Mouse (Mus musculus) hindbrain, embryonic 12.5 days (tissue): ENCODE results near the gene Nelfb. TPM values are rescaled to one million over a fixed set of nuclear protein-coding genes. Genes with fewer than 3 reads are reported as not detected.

Source experiments
- ATAC-seq: fragments of 200-750 bp; cut with Nextera tagmentation; 2 replicates; pipeline ENCODE4 v1.8.0; 2017; ENCODE audit warnings: moderate TSS enrichment; ENCODE audit not compliant: low FRiP score
- H3K27ac ChIP-seq: fragments of 300-500 bp; sonication (generic); 2 replicates; pipeline ENCODE4 v1.5.1; 2016; ENCODE audit warnings: mild to moderate bottlenecking
- H3K27me3 ChIP-seq: fragments of 300-500 bp; sonication (generic); 2 replicates; pipeline ENCODE4 v1.6.1; 2016; ENCODE audit warnings: mild to moderate bottlenecking
- H3K36me3 ChIP-seq: fragments of 300-500 bp; sonication (generic); 2 replicates; pipeline ENCODE4 v1.6.1; 2016; ENCODE audit warnings: mild to moderate bottlenecking
- H3K4me1 ChIP-seq: fragments of 300-500 bp; sonication (generic); 2 replicates; pipeline ENCODE4 v1.6.1; 2016
- H3K4me2 ChIP-seq: fragments of 300-500 bp; sonication (generic); replicated peaks from 2 replicates; pipeline ENCODE4 v1.6.1; 2016; ENCODE audit warnings: mild to moderate bottlenecking
- H3K4me3 ChIP-seq: fragments of 300-500 bp; sonication (generic); 2 replicates; pipeline ENCODE4 v1.5.1; 2016; ENCODE audit warnings: mild to moderate bottlenecking
- H3K9ac ChIP-seq: fragments of 300-500 bp; sonication (generic); 2 replicates; pipeline ENCODE4 v1.6.1; 2016; ENCODE audit warnings: mild to moderate bottlenecking, moderate library complexity
- H3K9me3 ChIP-seq: fragments of 300-500 bp; sonication (generic); replicated peaks from 2 replicates; pipeline ENCODE4 v1.6.1; 2016; ENCODE audit warnings: mild to moderate bottlenecking
- WGBS: fragments of 180-500 bp; shearing (Covaris S2); methylation state at CpG from one replicate; pipeline ENCODE4 v1.1.7; 2016; 5-methylcytosine and 5-hydroxymethylcytosine counted together
- polyA plus RNA-seq: library from polyadenylated mRNA; unstranded; fragments of >200 nt; fragmentation: Nextera tagmentation; extraction: Ambion mirVana; gene quantifications from 2 replicates; pipeline ENCODE4 v1.2.1, GENCODE M21; 2016

Nelfb gene
- polyA plus RNA-seq, 1 experiment from 2014 or later = 117 TPM

DNA sequence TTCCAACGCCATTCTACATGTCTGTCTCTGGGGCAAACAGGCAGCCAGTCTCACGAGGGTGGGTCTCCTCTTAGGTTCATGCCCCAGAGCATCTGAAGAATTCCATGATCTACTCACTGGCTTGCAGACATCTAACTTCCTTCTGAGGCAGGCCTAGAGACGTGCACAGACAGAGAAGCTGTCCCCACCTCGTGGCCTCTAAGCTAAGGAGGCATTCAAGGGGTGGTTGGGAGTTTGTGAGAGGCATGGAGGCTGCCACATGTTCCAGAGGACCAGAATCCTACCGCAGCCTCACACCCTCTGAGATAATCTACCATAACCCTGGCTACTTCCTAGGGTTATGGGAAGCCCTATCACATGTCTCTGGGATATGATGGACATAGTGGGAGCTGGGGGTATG, 17.3 kb downstream of the Nelfb start:
- Histone ChIP-seq H3K4me2 (no peak overlapping the region), H3K9ac (peak overlapping the region; percentile 13; the same call in 1 of the 2 replicates), H3K27me3 (peaks cover 42% of the 10 kb centered on the region), H3K27ac (no peak overlapping the region), H3K9me3 (no peaks in the 10 kb centered on the region), H3K4me3 (no peak overlapping the region), H3K4me1 (peaks cover 24% of the 10 kb centered on the region), H3K36me3 (0 out of 2 replicates have a peak, but pooled peaks cover 5% of the 10 kb centered on the region)
- ATAC-seq = peak; percentile 9; the same call in 1 of the 2 replicates
- WGBS = 77% methylated on average over 5 of the region's 5 CpGs

DNA sequence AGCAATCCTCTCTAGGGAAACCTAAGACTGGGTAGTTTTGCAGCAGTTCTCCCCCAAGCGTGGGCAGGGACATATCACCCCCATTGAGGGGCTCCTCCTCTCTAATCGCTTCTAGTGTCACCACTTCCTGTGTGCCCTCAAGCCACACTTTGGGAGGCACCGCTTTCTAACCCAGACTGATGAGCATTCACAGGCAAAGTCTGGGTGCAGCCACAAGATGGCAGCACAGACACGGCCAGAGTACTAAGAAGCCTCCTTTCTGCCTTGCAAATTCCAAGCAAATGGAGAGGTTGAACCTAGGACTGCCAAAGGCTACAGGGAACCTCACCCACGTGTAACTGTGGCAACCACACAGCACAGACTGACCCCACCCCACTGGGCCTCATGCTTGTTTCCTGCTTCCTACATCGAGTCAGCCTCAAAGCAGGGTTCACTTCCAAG, 17.9 kb downstream of the Nelfb start:
- Histone ChIP-seq H3K4me1 (peaks cover 24% of the 10 kb centered on the region), H3K27ac (no peak overlapping the region), H3K27me3 (peaks cover 42% of the 10 kb centered on the region), H3K4me3 (no peak overlapping the region), H3K9me3 (no peaks in the 10 kb centered on the region), H3K9ac (peak overlapping the region; percentile 13; the same call in 1 of the 2 replicates), H3K36me3 (0 out of 2 replicates have a peak, but pooled peaks cover 1% of the 10 kb centered on the region), H3K4me2 (no peak overlapping the region)
- ATAC-seq = peak; percentile 69
- WGBS = 3% methylated on average over 6 of the region's 6 CpGs

DNA sequence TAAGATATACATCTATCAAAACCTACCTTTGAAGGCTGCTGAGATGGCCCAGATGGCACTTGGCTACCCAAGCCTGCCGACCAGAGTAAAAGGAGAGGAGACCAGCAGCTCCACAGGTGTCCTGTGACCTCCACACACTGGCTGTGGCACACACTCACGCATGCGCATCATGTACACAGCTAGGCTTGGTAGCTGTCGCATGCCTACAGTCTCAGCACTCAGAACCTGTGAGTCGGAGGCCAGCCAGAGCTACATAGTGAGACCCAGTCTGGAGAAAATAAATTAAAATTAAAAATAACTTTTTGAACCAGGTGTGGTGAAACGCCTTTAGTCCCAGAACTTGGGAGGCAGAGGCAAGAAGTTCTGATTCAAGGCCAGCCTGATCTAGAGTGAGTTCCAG, 23.4 kb downstream of the Nelfb start:
- Histone ChIP-seq H3K27me3 (no peaks in the 10 kb centered on the region), H3K9me3 (no peaks in the 10 kb centered on the region), H3K27ac (no peak overlapping the region), H3K4me3 (no peak overlapping the region), H3K36me3 (no peaks in the 10 kb centered on the region), H3K4me1 (peaks cover 32% of the 10 kb centered on the region), H3K9ac (no peak overlapping the region), H3K4me2 (no peak overlapping the region)
- no peak for ATAC-seq
- WGBS = 79% methylated on average over 6 of the region's 6 CpGs

DNA sequence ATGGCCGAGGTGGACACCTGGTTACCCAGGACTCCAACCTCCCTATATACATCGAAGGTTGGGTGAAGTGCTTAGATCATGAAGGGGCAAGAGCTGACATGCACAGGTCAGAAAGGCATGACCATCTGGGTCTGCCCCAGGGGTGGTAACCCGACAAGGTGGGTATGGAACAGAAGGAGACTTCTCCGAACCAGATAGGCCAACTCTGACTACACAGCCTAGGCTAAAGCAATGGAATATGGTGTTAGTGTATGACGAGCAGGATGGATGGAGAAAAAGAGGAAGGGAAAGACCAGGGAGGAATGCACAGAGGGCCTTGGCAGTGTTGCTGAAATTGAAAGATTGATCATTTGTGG, 24.7 kb downstream of the Nelfb start:
- Histone ChIP-seq H3K27ac (peak overlapping the region; percentile 96), H3K9me3 (no peaks in the 10 kb centered on the region), H3K9ac (peak overlapping the region; percentile 67; the same call in 1 of the 2 replicates), H3K4me3 (peak overlapping the region; percentile 45), H3K36me3 (no peaks in the 10 kb centered on the region), H3K4me1 (peaks cover 39% of the 10 kb centered on the region), H3K27me3 (no peaks in the 10 kb centered on the region), H3K4me2 (peak overlapping the region; percentile 68)
- 35% methylated on average over 5 of the region's 5 CpGs for WGBS
- ATAC-seq = no peak; the same call in 1 of the 2 replicates

DNA sequence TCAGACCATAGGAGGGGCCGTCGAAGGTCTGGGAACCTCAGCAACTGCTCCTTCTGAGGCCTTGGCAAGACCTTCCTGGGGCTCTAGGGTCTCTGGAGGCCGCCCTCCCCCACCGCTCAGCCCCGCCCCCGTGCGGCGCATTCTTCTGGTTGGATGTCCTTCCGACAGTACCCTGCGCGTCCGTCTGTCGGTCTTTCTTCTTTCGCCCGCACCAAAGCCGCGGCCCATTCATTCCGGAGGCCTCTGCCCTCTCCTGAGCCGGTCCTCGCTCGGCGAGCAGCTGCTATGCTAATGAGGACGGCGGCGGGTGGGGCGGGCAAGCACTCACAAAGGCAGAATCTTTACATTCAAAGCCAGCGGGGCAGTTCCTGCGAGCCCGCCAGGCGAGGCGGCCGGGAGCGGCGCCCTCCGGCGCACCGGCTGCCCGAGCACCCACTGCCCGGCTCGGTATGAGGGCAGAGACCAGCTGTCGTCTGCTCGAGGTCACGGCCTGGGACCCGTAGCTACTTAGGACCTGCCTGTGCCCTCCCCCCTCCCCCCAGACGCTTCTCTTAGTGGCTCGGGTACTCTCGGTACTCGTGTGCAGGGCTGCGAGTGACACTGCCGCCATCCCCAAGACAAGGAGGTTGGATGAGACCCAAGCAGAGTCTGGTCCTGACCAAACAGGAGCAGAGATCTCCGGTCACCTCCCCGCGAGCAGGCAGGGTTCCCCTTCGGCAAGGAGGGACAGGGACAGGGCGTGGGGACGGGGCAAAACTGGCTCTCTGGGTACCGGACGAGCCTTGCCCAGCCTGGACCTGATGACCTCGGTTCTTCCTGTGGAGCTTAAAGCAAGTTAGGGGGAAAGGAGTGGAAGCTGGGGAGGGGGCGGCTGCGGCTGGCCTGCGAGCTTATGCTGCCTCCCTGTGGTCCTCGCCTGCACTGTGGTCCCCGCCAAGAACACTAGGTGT, 25.4 kb downstream of the Nelfb start:
- no peaks in the 10 kb centered on the region for H3K9me3 ChIP-seq
- ATAC-seq = peak; percentile 82
- H3K4me2 ChIP-seq = peak overlapping the region; percentile 68
- H3K27me3 ChIP-seq = no peaks in the 10 kb centered on the region
- H3K4me3 ChIP-seq = peak overlapping the region; percentile 45
- WGBS = under 1% methylated on average over 64 of the region's 64 CpGs
- peaks cover 39% of the 10 kb centered on the region for H3K4me1 ChIP-seq
- no peaks in the 10 kb centered on the region for H3K36me3 ChIP-seq
- H3K9ac ChIP-seq = peak overlapping the region; percentile 67
- H3K27ac ChIP-seq = peak overlapping the region; percentile 96

DNA sequence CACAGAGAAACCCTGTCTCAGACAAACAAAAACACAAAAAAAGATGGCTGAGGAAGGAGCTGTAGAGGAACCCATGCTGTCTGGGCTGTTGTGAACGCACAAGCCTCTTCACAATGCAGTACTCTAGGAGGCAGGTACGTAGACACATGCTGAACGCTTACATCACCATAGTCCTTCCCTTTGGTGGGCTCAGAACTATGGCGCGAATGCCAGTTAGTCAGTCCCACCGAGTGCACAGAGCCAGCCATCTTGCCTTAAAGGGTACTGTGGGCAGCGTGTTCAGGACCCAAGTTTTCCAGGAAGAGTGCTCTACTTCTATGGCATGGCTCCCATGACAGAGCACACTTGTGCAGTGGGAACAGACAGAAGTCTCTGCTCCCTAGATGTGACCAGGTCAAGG, 26.8 kb downstream of the Nelfb start:
- 88% methylated on average over 7 of the region's 7 CpGs for WGBS
- no peak overlapping the region; the same call in 1 of the 2 replicates for H3K4me3 ChIP-seq
- no peak for ATAC-seq
- peaks cover 47% of the 10 kb centered on the region for H3K4me1 ChIP-seq
- H3K27me3 ChIP-seq = no peaks in the 10 kb centered on the region
- H3K36me3 ChIP-seq = no peaks in the 10 kb centered on the region
- peak overlapping the region; percentile 96 for H3K27ac ChIP-seq
- H3K4me2 ChIP-seq = peak overlapping the region; percentile 73; the same call in 1 of the 2 replicates
- H3K9ac ChIP-seq = no peak overlapping the region
- no peaks in the 10 kb centered on the region for H3K9me3 ChIP-seq

DNA sequence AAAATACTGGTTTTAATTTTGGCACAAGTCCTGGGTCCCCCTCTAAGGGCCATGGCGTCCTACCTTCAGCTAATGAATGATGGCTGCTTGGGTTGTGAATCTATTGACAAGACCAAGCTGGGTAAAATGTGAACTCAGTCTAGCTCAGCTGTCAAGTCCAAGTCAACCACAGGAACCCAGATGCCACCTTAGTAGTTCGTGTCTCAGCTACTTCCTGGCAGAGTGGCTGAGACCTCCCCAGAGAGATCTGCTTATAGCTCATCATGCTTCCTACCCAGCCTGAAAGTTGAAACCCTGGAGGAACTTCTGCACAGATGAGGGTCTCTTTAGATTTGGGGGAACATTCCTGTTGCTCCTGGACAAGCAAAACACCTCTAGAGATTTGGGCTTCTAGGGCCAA, 28.0 kb downstream of the Nelfb start:
- Histone ChIP-seq H3K9ac (no peak overlapping the region; the same call in 1 of the 2 replicates), H3K36me3 (no peaks in the 10 kb centered on the region), H3K9me3 (no peaks in the 10 kb centered on the region), H3K27ac (peak overlapping the region; percentile 96; the same call in 1 of the 2 replicates), H3K4me1 (peaks cover 56% of the 10 kb centered on the region), H3K4me2 (peak overlapping the region; percentile 73), H3K27me3 (no peaks in the 10 kb centered on the region), H3K4me3 (peak overlapping the region; percentile 74)
- WGBS = 60% methylated on average over 2 of the region's 2 CpGs
- no peak for ATAC-seq

DNA sequence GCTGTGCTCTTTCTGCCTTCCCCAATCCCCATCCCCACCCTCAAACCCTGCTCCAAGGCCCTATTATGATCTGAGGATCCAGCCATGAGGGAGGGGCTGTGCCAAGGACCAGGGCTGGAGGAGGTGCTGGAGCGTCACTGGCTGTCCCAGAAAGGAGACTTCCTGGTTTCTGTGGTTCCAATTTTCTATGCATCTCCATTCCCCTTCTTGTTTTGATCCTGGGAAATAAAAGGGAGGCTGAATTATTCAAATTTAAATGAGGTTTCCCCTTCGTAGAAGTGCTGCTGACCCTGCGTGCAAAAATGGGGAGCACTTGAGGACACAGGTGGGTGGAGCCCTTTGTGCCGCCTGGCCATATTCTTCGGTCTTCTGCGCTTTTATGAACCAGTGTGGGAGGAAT, 28.6 kb downstream of the Nelfb start:
- no peak for ATAC-seq
- H3K9me3 ChIP-seq = no peaks in the 10 kb centered on the region
- peak overlapping the region; percentile 74 for H3K4me3 ChIP-seq
- no peaks in the 10 kb centered on the region for H3K36me3 ChIP-seq
- H3K4me1 ChIP-seq = peaks cover 62% of the 10 kb centered on the region
- H3K9ac ChIP-seq = peak overlapping the region; percentile 79
- H3K27me3 ChIP-seq = peaks cover 4% of the 10 kb centered on the region; the same call in 1 of the 2 replicates
- H3K27ac ChIP-seq = peak overlapping the region; percentile 96
- WGBS = 7% methylated on average over 6 of the region's 6 CpGs
- peak overlapping the region; percentile 73 for H3K4me2 ChIP-seq

DNA sequence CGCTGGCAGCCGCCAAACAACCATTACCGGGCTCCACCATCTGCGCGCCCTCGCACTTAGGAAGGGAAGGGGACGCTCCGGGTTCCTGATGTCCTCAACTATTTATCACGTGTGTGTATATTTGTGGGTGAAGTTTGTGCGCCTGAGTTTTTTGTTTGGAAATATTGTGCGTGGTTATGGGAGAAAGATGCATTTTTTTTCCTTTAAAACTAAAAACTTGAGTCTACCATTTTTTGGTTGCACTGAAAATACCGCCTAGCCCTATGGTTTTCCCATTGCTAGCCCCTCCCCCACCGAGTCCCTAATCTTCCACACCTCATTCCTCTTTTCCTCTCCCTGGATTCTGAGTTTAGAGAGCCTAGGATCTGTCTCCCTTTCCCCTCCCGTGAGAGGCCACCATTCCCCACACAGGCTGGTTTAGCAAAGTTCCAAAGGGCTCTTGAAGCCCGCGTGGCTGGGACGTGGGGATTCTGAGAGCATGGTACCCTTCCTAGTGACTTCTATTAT, 29.3 kb downstream of the Nelfb start:
- whole genome bisulfite sequencing = under 1% methylated on average over 17 of the region's 17 CpGs
- Histone ChIP-seq H3K9me3 (no peaks in the 10 kb centered on the region), H3K4me1 (peaks cover 70% of the 10 kb centered on the region), H3K27ac (peak overlapping the region; percentile 91), H3K36me3 (no peaks in the 10 kb centered on the region), H3K27me3 (peaks cover 4% of the 10 kb centered on the region; the same call in 1 of the 2 replicates), H3K4me3 (peak overlapping the region; percentile 74), H3K9ac (peak overlapping the region; percentile 79), H3K4me2 (peak overlapping the region; percentile 73)
- no peak for ATAC-seq

DNA sequence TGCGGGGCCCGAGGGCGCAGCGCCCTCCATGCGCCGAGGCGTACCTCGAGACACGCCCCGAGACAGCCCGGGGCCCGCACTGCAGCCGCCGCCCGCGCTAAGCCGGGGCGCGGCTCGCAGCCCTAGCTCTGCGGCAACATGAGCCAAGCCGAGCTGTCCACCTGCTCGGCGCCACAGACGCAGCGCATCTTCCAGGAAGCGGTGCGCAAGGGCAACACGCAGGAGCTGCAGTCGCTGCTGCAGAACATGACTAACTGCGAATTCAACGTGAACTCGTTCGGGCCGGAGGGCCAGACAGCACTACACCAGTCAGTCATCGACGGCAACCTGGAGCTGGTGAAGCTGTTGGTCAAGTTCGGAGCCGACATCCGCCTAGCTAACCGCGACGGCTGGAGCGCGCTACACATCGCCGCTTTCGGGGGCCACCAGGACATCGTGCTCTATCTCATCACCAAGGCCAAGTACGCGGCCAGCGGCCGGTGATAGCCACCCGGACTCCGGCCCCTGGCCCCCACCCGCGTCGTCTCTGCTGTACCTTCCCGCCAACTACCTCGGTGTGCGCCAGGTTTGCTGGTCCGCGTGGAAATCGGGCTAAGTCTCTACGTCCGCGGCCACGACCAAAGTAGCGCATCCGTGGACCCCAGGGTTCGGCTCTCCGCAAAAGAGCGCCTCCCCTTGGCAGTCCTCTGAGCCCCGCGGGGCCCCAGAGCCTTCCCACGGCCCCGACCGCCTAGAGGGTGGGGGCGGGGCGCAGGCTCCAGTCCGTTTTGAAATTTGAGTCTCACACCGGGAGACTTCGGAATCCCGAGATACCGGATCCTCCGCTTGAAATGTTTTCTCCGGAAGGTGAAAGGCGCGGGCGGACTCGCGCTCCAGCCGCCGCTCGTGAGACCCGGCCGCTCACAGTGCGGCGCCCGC, 30.1 kb downstream of the Nelfb start:
- Histone ChIP-seq H3K4me1 (peaks cover 72% of the 10 kb centered on the region), H3K27me3 (peaks cover 4% of the 10 kb centered on the region; the same call in 1 of the 2 replicates), H3K4me2 (peak overlapping the region; percentile 73), H3K9me3 (no peaks in the 10 kb centered on the region), H3K27ac (peak overlapping the region; percentile 91), H3K36me3 (no peaks in the 10 kb centered on the region), H3K9ac (peak overlapping the region; percentile 79), H3K4me3 (peak overlapping the region; percentile 74)
- peak; percentile 21 for ATAC-seq
- WGBS = 1% methylated on average over 100 of the region's 100 CpGs

DNA sequence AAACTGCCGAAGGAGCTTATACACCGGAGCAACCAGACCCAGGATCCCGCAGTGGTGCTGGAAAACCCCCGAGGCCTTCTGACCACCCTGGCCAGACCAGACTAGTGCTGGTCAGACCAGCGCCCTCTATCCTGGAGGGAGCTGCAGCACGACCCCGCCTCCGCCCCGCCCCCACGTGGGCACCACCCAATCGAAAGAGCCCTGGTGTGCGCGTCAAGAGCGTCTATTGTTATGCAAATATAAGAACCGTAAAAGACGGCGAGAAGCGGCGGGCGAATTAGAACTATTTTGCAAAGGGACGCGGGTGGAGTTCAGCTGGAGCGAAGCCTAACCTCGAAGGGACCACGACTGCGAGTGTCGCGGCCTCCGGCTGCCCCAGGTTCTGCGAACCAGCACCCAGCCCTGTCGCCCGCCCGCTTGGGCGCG, 30.8 kb downstream of the Nelfb start, which contains the start of gene Nrarp:
Gene Nrarp, plus strand, starts transcription at position 281 of the 426 bp plus-strand sequence.
- peak within 1 kb of the TSS; percentile 91 for H3K27ac ChIP-seq
- peaks cover 4% of the 10 kb centered on the region; the same call in 1 of the 2 replicates for H3K27me3 ChIP-seq
- H3K9ac ChIP-seq = peak within 1 kb of the TSS; percentile 79
- WGBS = under 1% methylated on average over 35 of the region's 35 CpGs
- H3K9me3 ChIP-seq = no peaks in the 10 kb centered on the region
- H3K36me3 ChIP-seq = no peaks in the 10 kb centered on the region
- H3K4me3 ChIP-seq = peak within 1 kb of the TSS; percentile 74
- H3K4me1 ChIP-seq = peaks cover 77% of the 10 kb centered on the region
- peak within 1 kb of the TSS; percentile 73 for H3K4me2 ChIP-seq
- peak; percentile 87 for ATAC-seq
